Mouse (Mus musculus): Measurements from ENCODE around the gene Gamt.

DNA sequence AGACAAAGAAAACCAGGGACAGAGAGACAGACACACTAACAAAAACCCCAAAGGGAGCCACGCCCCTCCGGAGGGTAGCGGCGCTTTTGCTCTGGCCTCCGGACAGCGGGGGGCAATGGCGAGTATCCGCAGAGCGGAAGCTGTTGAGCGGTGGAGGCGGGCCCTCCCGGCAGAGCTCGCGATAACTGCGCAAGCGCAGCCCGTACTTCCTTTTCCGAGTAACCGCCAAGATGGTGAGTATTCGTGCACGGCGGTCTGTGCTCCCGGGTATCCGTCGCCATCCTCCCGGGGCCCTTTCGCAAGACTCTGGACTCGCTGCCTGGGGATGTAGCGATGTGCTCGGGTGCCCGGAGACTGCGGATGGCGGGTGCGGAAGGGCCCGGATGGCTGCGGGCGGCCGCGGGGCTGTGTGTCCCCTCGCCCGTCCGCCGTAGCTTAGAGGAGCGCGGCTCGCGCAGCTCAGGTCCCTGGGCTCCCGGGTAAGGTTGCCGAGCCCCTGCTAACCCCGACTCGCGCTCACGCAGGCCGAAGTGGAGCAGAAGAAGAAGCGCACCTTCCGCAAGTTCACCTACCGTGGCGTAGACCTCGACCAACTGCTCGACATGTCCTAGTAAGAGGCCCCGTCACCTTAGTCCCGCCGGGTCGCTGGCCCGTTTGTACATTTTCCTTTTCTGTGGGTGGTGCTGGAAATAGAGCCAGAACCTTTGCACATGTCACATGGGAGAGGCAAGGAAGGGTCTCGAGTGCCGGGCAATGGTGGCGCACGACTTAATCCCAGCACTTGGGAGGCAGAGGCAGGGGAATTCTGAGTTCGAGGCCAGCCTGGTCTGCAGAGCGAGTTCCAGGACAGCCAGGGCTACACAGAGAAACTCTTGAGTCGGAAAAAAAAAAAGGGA, 31.7 kb upstream of the Gamt start, which contains the start of gene Rps15:
- TF ChIP-seq CTCF (IDR thresholded peaks at IDR 0.05; ENCODE audit: insufficient read depth, low read length) (peak; percentile 44), POLR2A (IDR thresholded peaks at IDR 0.05; ENCODE audit: borderline replicate concordance, extremely low read depth, low read depth, low read length) (peak; percentile 99)
